12 mouse cellular contexts compared by ENCODE assay signal in genomic region chr1:88217144-88217543, GRCm38 (mm10). TPM values are rescaled to one million over a fixed set of nuclear protein-coding genes. Genes with fewer than 3 reads are reported as not detected.
DNase-seq lines count a peak whose midpoint lies in the region; ATAC-seq and TF ChIP-seq lines count a peak whose summit lies in the region.
"Had no signal": no experiment of that assay in that cellular context is flagged by ENCODE, and none has a peak within 500 bp of the region (broad histone marks: within the 10 kb centered on the region; RNA-seq: fewer than 3 reads in every experiment).

No protein-coding gene starts in this region.

- no peak overlapping the region for H3K4me2 ChIP-seq in kidney, embryonic 14.5 days (replicated peaks; ENCODE audit: low read depth, low read length)
- H3K4me2 ChIP-seq: heart, embryonic 13.5 days had no signal

- no peak for TF ChIP-seq POLR2A in thymus, adult 2 months (IDR thresholded peaks at IDR 0.05; ENCODE audit: control insufficient read depth, extremely low read depth, insufficient read depth, low read length, poor library complexity)

- peak; percentile 7 for DNase-seq in embryo, embryonic 10.5 days (ENCODE audit: low spot score)
- no peak for DNase-seq in embryo, embryonic 10 days (ENCODE audit: low spot score)
- peak; percentile 32 for DNase-seq in kidney, postnatal 10 days
- DNase-seq in thymus, postnatal 4 days: peak; percentile 19
- DNase-seq in thymus, adult 2 months: no peak
- DNase-seq in ovary, postnatal 36 days (ENCODE audit: low spot score): no peak
- DNase-seq in T-cell, adult 2 months (ENCODE audit: low spot score): no peak
- DNase-seq: adrenal gland, adult 8-10 months; kidney, postnatal 36 days had no signal

- no peak overlapping the region for H3K27ac ChIP-seq in kidney, embryonic 14.5 days (ENCODE audit: low read depth, low read length)
- H3K27ac ChIP-seq in thymus, adult 2 months (ENCODE audit: control insufficient read depth, insufficient read depth, low read length): no peak overlapping the region
- H3K27ac ChIP-seq: heart, embryonic 13.5 days had no signal

- peaks cover 53% of the 10 kb centered on the region for H3K9me3 ChIP-seq in kidney, embryonic 14.5 days (ENCODE audit: control insufficient read depth, low read length)

- 59% methylated on average over 2 of the region's 2 CpGs for WGBS in kidney, embryonic 14.5 days
- 62% methylated on average over 2 of the region's 2 CpGs for WGBS in thymus, adult 2 months

- TF ChIP-seq CTCF in thymus, adult 2 months (IDR thresholded peaks at IDR 0.05; ENCODE audit: borderline replicate concordance, control insufficient read depth, extremely low read depth, insufficient read depth, low read length, poor library complexity): no peak

- H3K4me1 ChIP-seq in kidney, embryonic 14.5 days (ENCODE audit: control insufficient read depth, insufficient read depth, low read length): no peaks in the 10 kb centered on the region
- no peaks in the 10 kb centered on the region for H3K4me1 ChIP-seq in thymus, adult 2 months (replicated peaks; ENCODE audit: control insufficient read depth, insufficient read depth, low read length)
- H3K4me1 ChIP-seq: heart, embryonic 13.5 days had no signal

- H3K9ac ChIP-seq in kidney, embryonic 14.5 days (ENCODE audit: low read depth, low read length): no peak overlapping the region
- H3K9ac ChIP-seq: heart, embryonic 13.5 days had no signal

- H3K4me3 ChIP-seq in kidney, embryonic 14.5 days (ENCODE audit: low read length): no peak overlapping the region
- no peak overlapping the region for H3K4me3 ChIP-seq in thymus, adult 2 months (ENCODE audit: control insufficient read depth, insufficient read depth, low read length)
- H3K4me3 ChIP-seq: heart, embryonic 13.5 days had no signal

- no peak for ATAC-seq in kidney, embryonic 14.5 days (ENCODE audit: low FRiP score, low TSS enrichment)
- ATAC-seq: forebrain, embryonic 14.5 days had no signal

- H3K27me3 ChIP-seq in kidney, embryonic 14.5 days (ENCODE audit: control insufficient read depth, insufficient read depth, low read length): no peaks in the 10 kb centered on the region
- H3K27me3 ChIP-seq in thymus, adult 2 months (ENCODE audit: control insufficient read depth, insufficient read depth, low read length): no peaks in the 10 kb centered on the region
- H3K27me3 ChIP-seq: heart, embryonic 13.5 days had no signal

- H3K36me3 ChIP-seq in kidney, embryonic 14.5 days (ENCODE audit: control insufficient read depth, insufficient read depth, low read length): no peaks in the 10 kb centered on the region
- H3K36me3 ChIP-seq in thymus, adult 2 months (ENCODE audit: control insufficient read depth, insufficient read depth, low read length): no peaks in the 10 kb centered on the region
- H3K36me3 ChIP-seq: heart, embryonic 13.5 days had no signal

RNA-seq across cellular contexts. Expression of gene Ugt1a1, which starts 5.4 kb away (rescaled TPM):
- 0.30 and 0.61 TPM in 2 replicates for polyA plus RNA-seq in kidney, embryonic 14.5 days (2014; fragmentation: Nextera tagmentation; extraction: Ambion mirVana)
- polyA plus RNA-seq in thymus, adult 2 months (2012; rRNA removed): 0.47 and 0.64 TPM in 2 replicates
- polyA plus RNA-seq: forebrain, embryonic 14.5 days; heart, embryonic 13.5 days had no signal

RNA-seq across cellular contexts. Expression of gene Mroh2a, which starts 9.6 kb away (rescaled TPM):
- 1.4 TPM in 2 replicates for polyA plus RNA-seq in kidney, embryonic 14.5 days (2014; fragmentation: Nextera tagmentation; extraction: Ambion mirVana)
- 0.29 and 0.96 TPM in 2 replicates for polyA plus RNA-seq in thymus, adult 2 months (2012; rRNA removed)

RNA-seq across cellular contexts. Expression of gene Dnajb3, which starts 11.6 kb away (rescaled TPM):
- polyA plus RNA-seq in kidney, embryonic 14.5 days (2014; fragmentation: Nextera tagmentation; extraction: Ambion mirVana): 9.6 and 12.7 TPM in 2 replicates
- 0.82 and 1.5 TPM in 2 replicates for polyA plus RNA-seq in thymus, adult 2 months (2012; rRNA removed)

RNA-seq across cellular contexts. Expression of gene Ugt1a2, which starts 16.7 kb away (rescaled TPM):
- polyA plus RNA-seq in kidney, embryonic 14.5 days (2014; fragmentation: Nextera tagmentation; extraction: Ambion mirVana): 1.5 and 7.3 TPM in 2 replicates
- polyA plus RNA-seq in thymus, adult 2 months (2012; rRNA removed): 0.09 and 0.32 TPM in 2 replicates
- polyA plus RNA-seq: forebrain, embryonic 14.5 days; heart, embryonic 13.5 days had no signal

RNA-seq across cellular contexts. Expression of gene Ugt1a5, which starts 51.3 kb away (rescaled TPM):
- polyA plus RNA-seq in kidney, embryonic 14.5 days (2014; fragmentation: Nextera tagmentation; extraction: Ambion mirVana): not detected in 2 replicates
- 0.08 and 0.09 TPM in 2 replicates for polyA plus RNA-seq in thymus, adult 2 months (2012; rRNA removed)
- polyA plus RNA-seq: forebrain, embryonic 14.5 days; heart, embryonic 13.5 days had no signal

Comparison
In these comparisons a context has a peak if more than half of its experiments do, and no peak if none do; other contexts are left out.
1. DNase-seq: peak in embryo, embryonic 10.5 days (single experiment), kidney, postnatal 10 days (single experiment) and thymus, postnatal 4 days (single experiment); none in embryo, embryonic 10 days (single experiment), thymus, adult 2 months (single experiment), ovary, postnatal 36 days (single experiment) and T-cell, adult 2 months (single experiment).